Mouse (Mus musculus) embryonic stem cell, embryonic (primary cell): ENCODE measurements at regions not wholly inside any gene's neighbourhood (a gene's known extent, or its start where the extent isn't known, plus 50 kb on each side); places are given as distances from the start of the nearest gene placed in this dataset.

Source experiments
- CTCF ChIA-PET, 4 experiments: fragments of 300-600 bp in 2 of 4; fragments of 350-600 bp in 2 of 4; sonication (Branson Sonifier 250); formaldehyde crosslinking; loops; one replicate each; lab custom pipeline; 2022; ENCODE audit warnings: inconsistent platforms in 2 of 4; lab: Charles Lee
- POLR2A ChIA-PET, 4 experiments: fragments of 300-600 bp in 2 of 4; fragments of 350-600 bp in 2 of 4; sonication (Branson Sonifier 250); formaldehyde crosslinking; loops; one replicate each; lab custom pipeline; 2022; ENCODE audit warnings: antibody characterized with exemption in 4 of 4, inconsistent platforms in 1 of 4; lab: Charles Lee

DNA sequence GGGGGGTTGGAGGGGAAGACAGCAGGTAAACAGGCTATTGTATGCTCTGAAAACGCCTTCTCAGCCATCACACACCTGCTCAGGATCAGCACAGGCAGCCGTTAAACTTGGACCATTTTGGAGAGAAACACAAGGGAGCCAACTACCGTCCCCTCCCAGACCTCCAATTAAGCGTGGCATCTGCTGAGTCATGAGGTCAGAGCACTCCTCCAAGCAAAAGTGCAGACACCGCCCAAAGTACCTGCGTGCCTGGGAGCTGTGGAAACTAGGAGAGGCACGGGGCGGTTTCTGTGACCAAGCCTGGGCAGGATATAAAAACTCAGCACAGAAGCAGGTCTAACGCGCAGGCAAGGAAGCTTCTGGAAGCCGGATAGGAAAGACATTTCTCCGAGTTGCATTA lies 54.8 kb upstream of the Sh3bp4 start:
- ChIA-PET POLR2A (interaction anchor here in 3 of 4 experiments (0.6 to 2.6 kb wide), 16 partner anchors 8 to 255 kb away, joined by 3 to 20 read pairs (median 4); partner anchors contain the start of gene Sh3bp4 (in 1 of the 3)), CTCF (interaction anchor here in 1 of 4 experiments (0.7 kb wide), 1 partner anchor 176 kb away, joined by 4 read pairs; no protein-coding TSS in a partner anchor)

DNA sequence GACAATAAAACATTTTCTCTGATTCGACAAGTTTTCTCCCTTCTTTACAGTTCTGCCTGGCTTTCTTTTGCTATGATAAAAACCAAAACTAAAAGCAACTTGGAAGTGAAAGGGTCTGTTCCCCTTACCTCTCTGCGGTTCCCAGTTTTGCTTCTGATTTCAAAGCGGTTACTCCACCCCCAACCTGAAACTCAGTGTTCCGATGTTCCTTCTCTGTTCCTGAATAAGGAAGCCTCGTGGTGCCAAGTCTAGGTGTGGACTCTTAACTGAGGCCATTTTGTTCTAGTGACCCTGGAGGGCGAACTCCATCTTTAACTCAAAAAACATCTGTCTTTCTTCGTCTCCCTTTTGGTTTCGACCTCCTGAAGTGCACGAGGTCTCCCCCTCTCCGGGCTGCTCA lies 54.4 kb upstream of the Sh3bp4 start:
- CTCF ChIA-PET, result no interaction called here
- POLR2A ChIA-PET, result interaction anchor here in 3 of 4 experiments (0.7 to 2.6 kb wide), 14 partner anchors 8 to 256 kb away, joined by 3 to 20 read pairs (median 4); partner anchors contain the start of gene Sh3bp4 (in 1 of the 3)

GRCm38 (mm10) chr1:89019778-89020373 lies 50.3 kb upstream of the Sh3bp4 start:
- CTCF ChIA-PET, result no interaction called here
- POLR2A ChIA-PET, result interaction anchor here in 3 of 4 experiments (0.7 to 2.7 kb wide), 10 partner anchors 9 to 111 kb away, joined by 3 to 15 read pairs (median 4); partner anchors contain the start of gene Sh3bp4 (in 2 of the 3)
